Comparison of ENCODE assay signal across 7 mouse cellular contexts in the genomic region with DNA sequence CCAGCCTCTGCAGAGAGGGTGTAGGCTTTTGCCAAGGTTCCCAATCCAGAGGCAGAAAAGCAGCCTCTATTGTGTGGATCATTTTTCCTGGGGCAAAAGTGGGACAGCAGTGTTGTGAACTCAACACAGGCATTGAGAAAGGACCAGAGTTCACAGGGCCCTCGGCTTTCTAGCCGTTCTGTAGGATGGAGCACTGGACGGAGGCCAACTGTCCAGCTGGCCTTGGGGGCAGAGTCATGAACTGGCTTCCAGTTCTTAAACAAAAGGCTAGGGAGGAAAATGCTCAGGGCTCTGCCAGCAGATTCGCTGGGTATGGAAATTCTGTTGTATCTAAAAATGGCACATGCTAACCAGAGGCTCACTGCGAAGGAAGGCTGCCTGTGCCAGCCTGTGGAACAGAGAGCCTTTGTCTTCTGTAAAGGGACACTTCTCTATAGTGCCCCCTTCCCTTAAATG. TPM values are rescaled to one million over a fixed set of nuclear protein-coding genes. Genes with fewer than 3 reads are reported as not detected.
DNase-seq lines count a peak whose midpoint lies in the region; ATAC-seq and TF ChIP-seq lines count a peak whose summit lies in the region.

No protein-coding gene starts in this region.

- no peak overlapping the region for H3K9ac ChIP-seq in forebrain, embryonic 12.5 days
- no peak overlapping the region for H3K9ac ChIP-seq in heart, embryonic 15.5 days
- H3K9ac ChIP-seq in kidney, postnatal 0 days (ENCODE audit: low read depth, low read length) = no peak overlapping the region
- H3K9ac ChIP-seq in limb, embryonic 13.5 days = no peak overlapping the region
- H3K9ac ChIP-seq in neural tube, embryonic 15.5 days (replicated peaks) = no peak overlapping the region

- H3K36me3 ChIP-seq in forebrain, embryonic 12.5 days (replicated peaks) = no peaks in the 10 kb centered on the region
- no peaks in the 10 kb centered on the region for H3K36me3 ChIP-seq in heart, embryonic 15.5 days
- H3K36me3 ChIP-seq in kidney, postnatal 0 days (ENCODE audit: insufficient read depth, low read length) = 0 out of 2 replicates have a peak, but pooled peaks cover 3% of the 10 kb centered on the region
- peaks cover 6% of the 10 kb centered on the region; the same call in 1 of the 2 replicates for H3K36me3 ChIP-seq in limb, embryonic 13.5 days
- no peaks in the 10 kb centered on the region; the same call in 1 of the 2 replicates for H3K36me3 ChIP-seq in neural tube, embryonic 15.5 days

- 37% methylated on average over 5 of the region's 5 CpGs for WGBS in forebrain, embryonic 12.5 days
- 18% methylated on average over 5 of the region's 5 CpGs for WGBS in heart, embryonic 15.5 days
- 37% methylated on average over 5 of the region's 5 CpGs for WGBS in kidney, postnatal 0 days
- WGBS in limb, embryonic 13.5 days = 63% methylated on average over 5 of the region's 5 CpGs
- 37% methylated on average over 5 of the region's 5 CpGs for WGBS in neural tube, embryonic 15.5 days

- peak overlapping the region; percentile 75 for H3K27ac ChIP-seq in forebrain, embryonic 12.5 days
- H3K27ac ChIP-seq in heart, embryonic 15.5 days = peak overlapping the region; percentile 62
- no peak overlapping the region for H3K27ac ChIP-seq in kidney, postnatal 0 days
- H3K27ac ChIP-seq in limb, embryonic 13.5 days = peak overlapping the region; percentile 84
- H3K27ac ChIP-seq in neural tube, embryonic 15.5 days (replicated peaks) = peak overlapping the region; percentile 63

- no peaks in the 10 kb centered on the region for H3K27me3 ChIP-seq in forebrain, embryonic 12.5 days
- H3K27me3 ChIP-seq in heart, embryonic 15.5 days = no peaks in the 10 kb centered on the region
- H3K27me3 ChIP-seq in kidney, postnatal 0 days (ENCODE audit: insufficient read depth, low read length) = no peaks in the 10 kb centered on the region
- no peaks in the 10 kb centered on the region for H3K27me3 ChIP-seq in limb, embryonic 13.5 days
- no peaks in the 10 kb centered on the region for H3K27me3 ChIP-seq in neural tube, embryonic 15.5 days (replicated peaks)

- no peak overlapping the region for H3K4me3 ChIP-seq in forebrain, embryonic 12.5 days (replicated peaks)
- no peak overlapping the region for H3K4me3 ChIP-seq in heart, embryonic 15.5 days
- no peak overlapping the region for H3K4me3 ChIP-seq in kidney, postnatal 0 days (replicated peaks; ENCODE audit: low read depth, low read length)
- H3K4me3 ChIP-seq in limb, embryonic 13.5 days = no peak overlapping the region
- H3K4me3 ChIP-seq in neural tube, embryonic 15.5 days (replicated peaks) = no peak overlapping the region

- H3K4me2 ChIP-seq in forebrain, embryonic 12.5 days = no peak overlapping the region
- no peak overlapping the region for H3K4me2 ChIP-seq in heart, embryonic 15.5 days
- no peak overlapping the region for H3K4me2 ChIP-seq in kidney, postnatal 0 days (ENCODE audit: low read length)
- no peak overlapping the region for H3K4me2 ChIP-seq in limb, embryonic 13.5 days (replicated peaks)
- H3K4me2 ChIP-seq in neural tube, embryonic 15.5 days = no peak overlapping the region

- H3K4me1 ChIP-seq in forebrain, embryonic 12.5 days = peaks cover 9% of the 10 kb centered on the region
- peaks cover 10% of the 10 kb centered on the region for H3K4me1 ChIP-seq in heart, embryonic 15.5 days (replicated peaks)
- peaks cover 4% of the 10 kb centered on the region; the same call in 1 of the 2 replicates for H3K4me1 ChIP-seq in kidney, postnatal 0 days (replicated peaks; ENCODE audit: insufficient read depth, low read length)
- H3K4me1 ChIP-seq in limb, embryonic 13.5 days = peaks cover 11% of the 10 kb centered on the region
- H3K4me1 ChIP-seq in neural tube, embryonic 15.5 days = peaks cover 8% of the 10 kb centered on the region

- ATAC-seq in forebrain, embryonic 12.5 days (ENCODE audit: low FRiP score) = peak; percentile 74
- peak; percentile 79 for ATAC-seq in heart, embryonic 15.5 days (replicated peaks; ENCODE audit: insufficient number of reproducible peaks, insufficient read depth, low FRiP score, low read depth)
- 0 out of 2 replicates have a peak, but pooled peaks have one; percentile 40 for ATAC-seq in kidney, postnatal 0 days (replicated peaks; ENCODE audit: low FRiP score, low read depth)
- no peak for ATAC-seq in limb, embryonic 13.5 days (ENCODE audit: low FRiP score, low read depth)
- peak; percentile 74 for ATAC-seq in neural tube, embryonic 15.5 days (ENCODE audit: low FRiP score)

- no peaks in the 10 kb centered on the region for H3K9me3 ChIP-seq in forebrain, embryonic 12.5 days
- no peaks in the 10 kb centered on the region for H3K9me3 ChIP-seq in heart, embryonic 15.5 days (replicated peaks)
- no peaks in the 10 kb centered on the region for H3K9me3 ChIP-seq in kidney, postnatal 0 days (replicated peaks; ENCODE audit: low read length)
- no peaks in the 10 kb centered on the region for H3K9me3 ChIP-seq in limb, embryonic 13.5 days
- H3K9me3 ChIP-seq in neural tube, embryonic 15.5 days (replicated peaks) = no peaks in the 10 kb centered on the region

- TF ChIP-seq CTCF in kidney, postnatal 0 days (IDR thresholded peaks at IDR 0.05; ENCODE audit: low read depth) = no peak

- peak; percentile 79 for DNase-seq in cerebellum, adult 11 months
- DNase-seq in kidney, postnatal 0 days (ENCODE audit: low spot score) = peak; percentile 56
- no peak for DNase-seq in spleen, postnatal 36 days (ENCODE audit: low spot score in 2 of 2)

RNA-seq across cellular contexts. Expression of gene Mocs2, which starts 20.5 kb away (rescaled TPM):
- polyA plus RNA-seq in forebrain, embryonic 12.5 days (2016; fragmentation: Nextera tagmentation; extraction: Ambion mirVana) = 84.1 and 84.6 TPM in 2 replicates
- polyA plus RNA-seq in heart, embryonic 15.5 days (2015; fragmentation: Nextera tagmentation; extraction: Ambion mirVana) = 62.5 and 62.7 TPM in 2 replicates
- polyA plus RNA-seq in kidney, postnatal 0 days (2015; fragmentation: Nextera tagmentation; extraction: Ambion mirVana) = 116 and 120 TPM in 2 replicates
- 108 and 110 TPM in 2 replicates for polyA plus RNA-seq in limb, embryonic 13.5 days (2015; fragmentation: Nextera tagmentation; extraction: Ambion mirVana)
- polyA plus RNA-seq in neural tube, embryonic 15.5 days (2015; fragmentation: Nextera tagmentation; extraction: Ambion mirVana) = 137 and 146 TPM in 2 replicates

Comparison
In these comparisons a context has a peak if more than half of its experiments do, and no peak if none do; other contexts are left out.
1. DNase-seq: peak in cerebellum, adult 11 months (single experiment) and kidney, postnatal 0 days (single experiment); none in spleen, postnatal 36 days (0 of 2).